Mouse (Mus musculus) liver, embryonic 18 days (tissue): ENCODE results near the gene Akr1b7. TPM values are rescaled to one million over a fixed set of nuclear protein-coding genes. Genes with fewer than 3 reads are reported as not detected.

Experiments
- polyA plus RNA-seq: library from polyadenylated mRNA; depleted of rRNA; stranded (reverse); fragments of >200 nt; gene quantifications from 2 replicates; pipeline ENCODE4 v1.2.3, GENCODE M21; 2012; rRNA removed

Gene Akr1b7
- 78.2 and 86.5 TPM in 2 replicates for polyA plus RNA-seq

DNA sequence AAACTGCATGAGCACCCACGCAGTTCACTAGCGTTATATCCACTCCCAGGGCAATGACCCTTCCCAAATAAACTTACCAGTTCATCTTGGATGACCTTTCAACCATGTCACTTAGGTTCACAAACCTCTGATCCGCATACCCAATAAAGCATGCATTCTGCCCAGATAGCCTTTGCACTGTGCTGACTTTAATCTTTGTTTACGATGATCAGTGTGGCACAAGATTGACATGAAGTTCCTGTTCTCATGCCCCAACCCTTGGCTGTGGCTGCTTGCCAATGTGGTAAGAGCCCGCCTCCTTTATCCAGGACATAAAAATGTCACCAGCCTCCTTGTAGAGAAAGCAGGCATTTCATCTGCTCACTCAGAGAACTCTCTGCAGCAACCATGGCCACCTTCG, at the start of gene Akr1b7:
Gene Akr1b7 (plus strand): TSS at position 312 of the 400 bp plus-strand sequence.

DNA sequence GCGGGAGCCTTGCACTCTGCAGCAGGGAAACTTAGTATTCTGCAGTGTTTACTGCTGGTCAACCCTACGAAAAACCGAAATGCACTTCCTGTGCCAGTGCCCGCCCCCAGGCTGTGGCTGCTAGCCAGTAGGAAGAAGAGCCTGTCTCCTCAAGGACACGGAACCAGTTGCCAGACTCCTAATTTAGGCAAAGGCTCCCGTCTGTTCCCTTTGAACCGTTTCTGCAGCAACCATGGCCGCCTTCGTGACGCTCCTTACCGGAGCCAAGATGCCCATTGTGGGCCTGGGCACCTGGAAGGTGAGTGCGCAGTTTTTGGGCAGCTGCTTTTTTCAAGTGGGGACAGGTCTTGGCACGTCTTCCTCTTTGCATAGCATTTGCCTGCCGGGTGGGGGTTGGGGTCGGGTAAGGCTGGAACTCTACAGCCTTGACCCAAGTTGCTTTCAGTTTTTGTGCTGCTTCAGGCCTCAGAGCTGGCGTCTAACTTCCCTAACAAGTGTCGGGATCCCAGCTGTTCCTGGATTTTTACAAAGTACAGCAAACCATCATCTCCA, 27.9 kb upstream of the Akr1b7 start, which contains the start of gene Akr1b10:
Gene Akr1b10 (plus strand): TSS at position 109 of the 552 bp plus-strand sequence.

Other genes starting within 250 kb of the Akr1b7 start
- 8.6 and 8.8 TPM in 2 replicates for gene Slc35b4, start 235.2 kb upstream of the Akr1b7 start, polyA plus RNA-seq
- 23.1 and 26.8 TPM in 2 replicates for gene Akr1b3, start 94.9 kb upstream of the Akr1b7 start, polyA plus RNA-seq
- gene Akr1b8, start 58.2 kb upstream of the Akr1b7 start, polyA plus RNA-seq, result 6.4 and 7.4 TPM in 2 replicates
- gene Akr1b10, start 28.1 kb upstream of the Akr1b7 start, polyA plus RNA-seq, result 10.6 and 11.0 TPM in 2 replicates
- gene Bpgm, start 63.9 kb downstream of the Akr1b7 start, polyA plus RNA-seq, result 144 and 145 TPM in 2 replicates
- gene Cald1, start 186.2 kb downstream of the Akr1b7 start, polyA plus RNA-seq, result 57.6 and 60.7 TPM in 2 replicates